Mouse (Mus musculus): ENCODE results near the gene Def6.

DNA sequence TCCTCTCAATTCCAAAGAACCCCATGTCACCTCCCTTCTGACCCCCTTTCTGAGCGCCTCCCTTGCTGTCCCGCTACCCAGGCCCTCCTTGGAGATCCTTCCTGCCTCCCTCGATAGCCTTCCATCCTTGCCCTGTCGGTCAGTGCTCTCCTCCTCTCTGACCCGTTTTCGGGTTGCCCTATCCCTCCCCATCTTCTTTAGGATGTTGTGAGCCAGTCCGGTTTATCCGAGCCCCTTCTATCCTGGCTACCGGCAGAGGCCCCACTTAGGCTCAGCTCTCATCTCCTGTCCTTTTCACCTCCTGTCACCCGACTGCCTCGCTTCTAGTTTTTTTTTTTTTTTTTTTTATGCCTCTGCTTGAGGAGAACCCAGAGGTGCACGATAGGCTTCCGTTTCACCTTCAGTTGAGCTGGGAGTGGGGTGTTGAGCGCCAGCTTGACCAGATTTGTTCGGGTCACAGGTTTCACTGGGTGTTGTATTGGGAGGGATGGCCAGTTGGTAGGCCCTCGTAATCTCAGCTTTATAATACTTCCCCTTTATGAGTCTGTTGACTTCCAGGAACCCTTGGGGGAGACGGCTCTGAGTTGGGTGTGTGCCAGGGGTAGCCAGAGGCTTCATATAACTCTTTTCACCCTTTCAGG, 25.6 kb downstream of the Def6 start:
- no peak for TF ChIP-seq CTCF (IDR thresholded peaks at IDR 0.05; ENCODE audit: control insufficient read depth, insufficient read depth, insufficient replicate concordance, low read depth, low read length)
- no peak for TF ChIP-seq POLR2A (IDR thresholded peaks at IDR 0.05; ENCODE audit: control insufficient read depth, low read depth, low read length)

All from testis, adult 2 months (tissue).